Mouse (Mus musculus) embryonic facial prominence, embryonic 13.5 days (tissue): Measurements from ENCODE around the gene Setd5. TPM values are rescaled to one million over a fixed set of nuclear protein-coding genes. Genes with fewer than 3 reads are reported as not detected.

Experiments
- polyA plus RNA-seq: library from polyadenylated mRNA; unstranded; fragments of >200 nt; fragmentation: Nextera tagmentation; extraction: Ambion mirVana; gene quantifications from 2 replicates; pipeline ENCODE4 v1.2.1, GENCODE M21; 2015

The Setd5 gene
- polyA plus RNA-seq, 1 experiment from 2014 or later, result 91.0 TPM

Other genes with a start within 250 kb of the Setd5 start
- 6.5 and 7.1 TPM in 2 replicates for gene Srgap3, start 130.1 kb upstream of the Setd5 start, polyA plus RNA-seq
- gene Thumpd3, start 31.1 kb upstream of the Setd5 start, polyA plus RNA-seq, result 55.0 and 55.9 TPM in 2 replicates
- 1.8 and 2.5 TPM in 2 replicates for gene Lhfpl4, start 118.0 kb downstream of the Setd5 start, polyA plus RNA-seq
- gene Mtmr14, start 160.5 kb downstream of the Setd5 start, polyA plus RNA-seq, result 31.6 and 37.2 TPM in 2 replicates
- gene Cpne9, start 204.9 kb downstream of the Setd5 start, polyA plus RNA-seq, result 0.06 and 0.37 TPM in 2 replicates
- 19.1 and 20.4 TPM in 2 replicates for gene Brpf1, start 229.8 kb downstream of the Setd5 start, polyA plus RNA-seq
- gene Ogg1, start 249.6 kb downstream of the Setd5 start, polyA plus RNA-seq, result 13.6 and 13.9 TPM in 2 replicates